In genomic region chr19:24452441-24452898, GRCm38 (mm10) we compare ENCODE assay signal across 7 mouse cellular contexts. TPM values are rescaled to one million over a fixed set of nuclear protein-coding genes. Genes with fewer than 3 reads are reported as not detected.
A peak's percentile ranks its signal among the peaks of the same experiment; 100 is the strongest.
DNase-seq lines count a peak whose midpoint lies in the region; ATAC-seq and TF ChIP-seq lines count a peak whose summit lies in the region.

No protein-coding gene starts in this region.

- no peak overlapping the region for H3K9ac ChIP-seq in limb, embryonic 11.5 days (ENCODE audit: low read length)

- DNase-seq in G1E (ENCODE audit: low spot score) (peak; percentile 50), NIH3T3 (ENCODE audit: low read depth) (peak; percentile 13)
- DNase-seq in forebrain, embryonic 10.5 days (ENCODE audit: extremely low spot score, low spot score) = peak; percentile 49
- DNase-seq in limb, embryonic 11.5 days (ENCODE audit: low spot score) = peak; percentile 24
- DNase-seq in retina, embryonic 14.5 days (ENCODE audit: low spot score) = peak; percentile 77
- DNase-seq in thymus, postnatal 25 days = no peak
- no peak for DNase-seq in spleen, postnatal 4 days (ENCODE audit: low spot score in 2 of 2)

- H3K36me3 ChIP-seq in G1E (replicated peaks) = peaks cover 42% of the 10 kb centered on the region
- no peaks in the 10 kb centered on the region for H3K36me3 ChIP-seq in forebrain, embryonic 10.5 days (replicated peaks)
- no peaks in the 10 kb centered on the region for H3K36me3 ChIP-seq in limb, embryonic 11.5 days (ENCODE audit: control insufficient read depth, insufficient read depth, low read length)

- no peak overlapping the region for H3K4me2 ChIP-seq in limb, embryonic 11.5 days (ENCODE audit: low read depth, severe bottlenecking)

- no peaks in the 10 kb centered on the region for H3K27me3 ChIP-seq in G1E (ENCODE audit: insufficient read depth, low read length)
- H3K27me3 ChIP-seq in forebrain, embryonic 10.5 days (ENCODE audit: poor library complexity, severe bottlenecking) = no peaks in the 10 kb centered on the region
- H3K27me3 ChIP-seq in limb, embryonic 11.5 days (ENCODE audit: control insufficient read depth, insufficient read depth, low read length) = no peaks in the 10 kb centered on the region

- peak; percentile 87 for ATAC-seq in G1E (ENCODE audit: extremely low read depth, insufficient number of reproducible peaks, low FRiP score, poor library complexity, severe bottlenecking)
- ATAC-seq in limb, embryonic 11.5 days (ENCODE audit: insufficient number of reproducible peaks, low FRiP score, low TSS enrichment, low read depth) = 0 out of 2 replicates have a peak, but pooled peaks have one; percentile 39

- peak overlapping the region; percentile 82 for H3K27ac ChIP-seq in forebrain, embryonic 10.5 days
- no peak overlapping the region for H3K27ac ChIP-seq in limb, embryonic 11.5 days (replicated peaks; ENCODE audit: low read depth, low read length)

- H3K4me1 ChIP-seq in G1E (ENCODE audit: insufficient read depth, low read depth, low read length) = peaks cover 66% of the 10 kb centered on the region
- peaks cover 46% of the 10 kb centered on the region for H3K4me1 ChIP-seq in forebrain, embryonic 10.5 days
- H3K4me1 ChIP-seq in limb, embryonic 11.5 days (ENCODE audit: control insufficient read depth, insufficient read depth, low read length) = no peaks in the 10 kb centered on the region

- H3K4me3 ChIP-seq in G1E (ENCODE audit: low read depth, low read length) = no peak overlapping the region; the same call in 1 of the 2 replicates
- no peak overlapping the region for H3K4me3 ChIP-seq in forebrain, embryonic 10.5 days
- H3K4me3 ChIP-seq in limb, embryonic 11.5 days (ENCODE audit: low read depth, low read length) = no peak overlapping the region

- no peaks in the 10 kb centered on the region for H3K9me3 ChIP-seq in G1E (replicated peaks)
- H3K9me3 ChIP-seq in forebrain, embryonic 10.5 days = no peaks in the 10 kb centered on the region
- H3K9me3 ChIP-seq in limb, embryonic 11.5 days (ENCODE audit: control insufficient read depth, low read length) = no peaks in the 10 kb centered on the region

- 33% methylated on average over 3 of the region's 3 CpGs for whole genome bisulfite sequencing in forebrain, embryonic 10.5 days
- 49% methylated on average over 3 of the region's 3 CpGs for WGBS in limb, embryonic 11.5 days

- TF ChIP-seq CTCF in G1E (IDR thresholded peaks at IDR 0.05; ENCODE audit: low read depth, low read length) = no peak

RNA-seq across cellular contexts. Expression of gene Fam122a, which starts 24.7 kb away (rescaled TPM):
- total RNA-seq in G1E (2014; fragmentation: Nextera tagmentation) (44.8 and 68.7 TPM in 2 replicates), G1E (2017) (5.0 and 5.2 TPM in 2 replicates)
- polyA plus RNA-seq in G1E (2012) = 14.2 and 18.9 TPM in 2 replicates
- polyA plus RNA-seq in forebrain, embryonic 10.5 days (2016; fragmentation: Nextera tagmentation; extraction: Ambion mirVana) = 48.8 and 49.2 TPM in 2 replicates
- 43.3 and 44.4 TPM in 2 replicates for polyA plus RNA-seq in limb, embryonic 11.5 days (2014; fragmentation: Nextera tagmentation; extraction: Ambion mirVana)

Comparison
In these comparisons a context has a peak if more than half of its experiments do, and no peak if none do; other contexts are left out.
1. DNase-seq: peak in G1E (single experiment), NIH3T3 (single experiment), forebrain, embryonic 10.5 days (single experiment), limb, embryonic 11.5 days (single experiment) and retina, embryonic 14.5 days (single experiment); none in thymus, postnatal 25 days (single experiment) and spleen, postnatal 4 days (0 of 2).